Mouse (Mus musculus) olfactory bulb, adult 2 months (tissue): ENCODE measurements around the gene Hoxa6.

Experiments
- CTCF ChIP-seq: fragments of 200-500 bp; IDR thresholded peaks from 2 replicates; pipeline ENCODE4 v1.5.1; 2012; ENCODE audit warnings: low read depth, mild to moderate bottlenecking, low read length, moderate library complexity; ENCODE audit not compliant: insufficient read depth
- POLR2A ChIP-seq: fragments of 200-500 bp; IDR thresholded peaks from 2 replicates; pipeline ENCODE4 v1.6.1; 2012; ENCODE audit warnings: mild to moderate bottlenecking, low read depth, low read length, moderate library complexity; ENCODE audit not compliant: insufficient read depth

DNA sequence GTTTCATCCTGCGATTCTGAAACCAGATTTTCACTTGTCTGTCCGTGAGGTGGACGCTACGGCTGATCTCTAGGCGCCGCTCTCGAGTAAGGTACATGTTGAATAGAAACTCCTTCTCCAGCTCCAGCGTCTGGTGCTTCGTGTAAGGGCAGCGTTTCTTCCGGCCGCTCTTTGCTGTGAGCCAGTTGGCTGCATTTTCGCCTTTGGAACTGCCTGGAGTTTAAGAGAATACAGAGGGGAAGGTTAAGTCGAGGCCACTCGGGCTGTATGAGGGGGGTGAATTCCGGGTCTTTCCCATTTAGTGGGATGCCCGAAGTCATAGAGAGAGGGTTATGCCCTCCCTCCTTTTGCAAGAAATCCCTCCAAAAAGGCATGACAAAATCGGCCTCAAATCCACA lies 24.0 kb upstream of the Hoxa6 start:
- no peak for TF ChIP-seq CTCF
- TF ChIP-seq POLR2A: no peak
